Mouse (Mus musculus) telencephalon, adult 2 months (tissue): ENCODE results near the gene Smim27.
A peak's percentile ranks its signal among the peaks of the same experiment; 100 is the strongest.

Source experiments
- DNase-seq: peaks from one replicate; pipeline ENCODE4 v3.0.0-alpha.2; 2011; ENCODE audit warnings: low read depth, low spot score

Gene Smim27

DNA sequence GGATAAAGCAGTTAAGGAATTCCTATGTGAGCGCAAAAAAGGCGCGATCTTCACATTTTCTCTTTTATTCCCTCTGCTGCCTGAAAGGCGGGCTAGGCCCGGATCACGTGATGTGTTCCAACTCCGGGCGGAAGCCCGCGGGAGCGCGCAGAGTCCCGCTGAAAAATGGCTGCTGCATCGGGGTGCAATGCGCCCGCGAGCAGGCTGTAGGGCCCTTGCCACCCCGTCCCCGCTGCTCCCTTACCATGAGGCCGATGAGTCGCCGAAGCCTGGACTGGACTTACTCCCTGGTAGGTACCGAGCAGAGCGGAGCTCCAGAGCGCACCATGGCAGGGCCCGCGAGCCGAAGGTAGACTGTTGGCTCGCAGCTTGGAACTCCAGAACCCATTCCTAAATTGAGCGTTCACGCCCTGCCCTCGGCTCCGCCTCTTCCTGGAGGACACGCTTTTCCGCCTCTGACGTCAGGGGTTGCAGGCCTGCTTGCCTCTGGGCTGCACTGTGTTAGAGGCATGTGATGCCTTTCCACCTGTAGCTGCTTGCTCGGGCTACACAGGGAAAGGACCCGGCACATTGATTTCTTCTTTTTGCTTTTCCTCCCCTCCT, at the start of gene Smim27, which contains the start of gene Topors:
Gene Smim27, plus strand, starts transcription at position 150 of the 603 bp plus-strand sequence.
Gene Topors, minus strand, starts transcription at position 421 of the 603 bp plus-strand sequence.
- peak; percentile 97 for DNase-seq

- DNase-seq: no peak
Observed at GRCm38 (mm10) chr4:40220437-40220836, 48.9 kb upstream of the Smim27 start.

GRCm38 (mm10) chr4:40221004-40221760, 48.2 kb upstream of the Smim27 start:
- no peak for DNase-seq

GRCm38 (mm10) chr4:40221876-40222585, 47.3 kb upstream of the Smim27 start:
- DNase-seq: no peak

GRCm38 (mm10) chr4:40226095-40226494, 43.3 kb upstream of the Smim27 start:
- DNase-seq: no peak

- no peak for DNase-seq
Observed at GRCm38 (mm10) chr4:40227131-40227530, 42.2 kb upstream of the Smim27 start.

GRCm38 (mm10) chr4:40227886-40228285, 41.5 kb upstream of the Smim27 start:
- no peak for DNase-seq

GRCm38 (mm10) chr4:40229723-40230122, 39.7 kb upstream of the Smim27 start:
- no peak for DNase-seq

DNA sequence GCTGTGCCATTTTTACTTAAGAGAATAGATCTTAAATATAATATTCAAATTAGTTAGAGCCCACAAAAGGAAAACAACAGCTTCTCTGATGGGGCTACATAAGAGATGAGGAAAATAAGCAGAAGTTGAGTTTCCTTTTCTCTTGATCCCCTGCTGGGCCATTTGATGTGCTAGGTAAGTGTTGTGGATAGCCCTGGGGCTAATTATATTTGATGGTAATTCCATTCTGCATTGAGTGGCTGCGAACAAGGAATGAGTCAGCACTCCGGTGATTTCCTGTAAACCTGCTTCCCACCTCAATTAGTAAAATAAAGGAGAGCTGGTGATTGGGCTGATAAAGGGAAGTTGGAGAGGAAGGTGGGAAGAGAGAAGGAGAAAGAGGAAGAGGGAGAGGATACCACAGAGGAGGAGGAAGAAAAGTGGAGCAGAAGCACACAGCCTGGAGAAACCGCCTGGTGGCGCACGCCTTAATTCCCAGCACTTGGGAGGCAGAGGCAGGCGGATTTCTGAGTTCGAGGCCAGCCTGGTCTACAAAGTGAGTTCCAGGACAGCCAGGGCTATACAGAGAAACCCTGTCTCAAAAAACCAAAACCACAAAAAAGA, 36.2 kb upstream of the Smim27 start:
- DNase-seq: no peak

- DNase-seq: no peak
Observed at GRCm38 (mm10) chr4:40234256-40234655, 35.1 kb upstream of the Smim27 start.

- no peak for DNase-seq
Observed at GRCm38 (mm10) chr4:40236829-40237228, 32.5 kb upstream of the Smim27 start.

GRCm38 (mm10) chr4:40238483-40239408, 30.6 kb upstream of the Smim27 start:
- DNase-seq: no peak

- no peak for DNase-seq
Observed at GRCm38 (mm10) chr4:40239409-40240271, 29.7 kb upstream of the Smim27 start, which contains the start of gene Ddx58. TSS of gene Ddx58 (minus strand) at chr4:40239828.

DNA sequence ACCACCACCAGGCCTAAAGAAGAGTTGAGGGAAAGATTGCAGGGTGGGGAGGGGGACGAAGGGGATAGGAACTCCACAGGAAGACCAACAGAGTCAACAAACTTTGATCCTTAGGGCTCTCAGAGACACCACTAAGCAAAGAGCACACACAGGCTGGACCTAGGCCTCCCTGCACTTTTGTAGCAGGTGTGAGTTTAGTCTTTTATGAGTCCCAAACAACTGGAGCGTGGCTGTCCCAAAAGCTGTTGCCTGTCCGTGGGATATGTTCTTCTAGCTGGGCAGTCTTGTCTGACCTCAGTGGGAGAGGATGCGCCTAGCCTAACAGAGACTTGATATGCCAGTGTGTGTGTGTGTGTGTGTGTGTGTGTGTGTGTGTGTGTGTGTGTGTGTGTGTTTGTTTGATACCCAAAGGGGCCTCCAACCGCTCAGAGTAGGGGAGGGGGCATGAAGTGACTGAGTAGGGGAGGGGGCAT, 29.1 kb upstream of the Smim27 start:
- no peak for DNase-seq

- DNase-seq: no peak
Observed at GRCm38 (mm10) chr4:40241928-40242327, 27.5 kb upstream of the Smim27 start.

DNA sequence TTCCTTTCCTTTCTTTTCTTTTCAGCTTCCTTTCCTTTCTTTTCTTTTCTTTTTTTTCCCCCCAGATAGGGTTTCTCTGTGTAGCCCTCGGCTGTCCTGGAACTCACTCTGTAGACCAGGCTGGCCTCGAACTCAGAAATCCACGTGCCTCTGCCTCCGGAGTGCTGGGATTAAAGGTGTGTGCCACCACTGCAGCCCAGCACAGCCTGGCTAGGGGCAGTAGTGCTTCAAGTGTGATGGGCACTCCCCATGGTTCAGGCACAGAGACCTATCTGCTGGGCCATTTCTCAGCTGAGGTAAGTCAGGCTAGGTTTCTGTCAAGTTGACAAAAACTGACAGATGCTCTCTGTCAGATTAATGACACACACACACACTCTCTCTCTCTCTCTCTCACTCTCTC, 26.4 kb upstream of the Smim27 start:
- no peak for DNase-seq

GRCm38 (mm10) chr4:40244035-40244434, 25.3 kb upstream of the Smim27 start:
- DNase-seq: no peak

GRCm38 (mm10) chr4:40250984-40251383, 18.4 kb upstream of the Smim27 start:
- DNase-seq: no peak

- no peak for DNase-seq
Observed at GRCm38 (mm10) chr4:40253766-40254165, 15.6 kb upstream of the Smim27 start.
